Mouse (Mus musculus): ENCODE measurements around the gene Pde1c.

DNA sequence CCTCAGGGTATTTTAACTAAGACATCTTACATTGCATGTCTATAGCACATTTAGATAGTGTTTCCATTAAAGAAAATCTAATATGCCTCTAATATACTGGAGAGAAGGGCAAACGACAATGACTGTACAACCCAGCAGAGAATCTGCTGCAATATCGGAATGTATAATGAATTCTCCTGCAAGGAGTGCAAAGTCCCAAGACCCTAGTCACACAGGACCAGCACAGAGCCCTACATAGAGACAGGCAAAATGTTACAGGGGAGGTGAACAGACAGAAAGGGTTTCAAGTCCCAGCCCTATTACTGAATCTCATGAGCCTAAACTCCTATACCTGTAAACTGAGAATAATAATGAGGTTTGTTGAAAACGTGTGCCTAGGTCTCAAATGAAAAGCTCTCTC is 13.1 kb downstream of the Pde1c start:
- TF ChIP-seq EP300 (IDR thresholded peaks at IDR 0.05) (no peak), CTCF (IDR thresholded peaks at IDR 0.05) (no peak)

Measured in lung, postnatal 0 days (tissue).